Mouse (Mus musculus) neural tube, embryonic 14.5 days (tissue): ENCODE data around the gene Stox2. TPM values are rescaled to one million over a fixed set of nuclear protein-coding genes. Genes with fewer than 3 reads are reported as not detected.

ENCODE experiments used
- ATAC-seq: fragments of 200-750 bp; cut with Nextera tagmentation; 2 replicates; pipeline ENCODE4 v1.8.0; 2017; ENCODE audit warnings: low read depth, mild to moderate bottlenecking, moderate TSS enrichment, moderate library complexity
- H3K27ac ChIP-seq: fragments of 300-500 bp; sonication (generic); 2 replicates; pipeline ENCODE4 v1.5.1; 2014; ENCODE audit warnings: low read depth, mild to moderate bottlenecking, control low read depth, low read length, moderate library complexity, mixed read lengths
- H3K27me3 ChIP-seq: fragments of 300-500 bp; sonication (generic); 2 replicates; pipeline ENCODE4 v1.6.1; 2014; ENCODE audit warnings: low read length; ENCODE audit not compliant: control insufficient read depth, insufficient read depth
- H3K36me3 ChIP-seq: fragments of 300-500 bp; sonication (generic); 2 replicates; pipeline ENCODE4 v1.6.1; 2014; ENCODE audit warnings: low read length, mixed read lengths; ENCODE audit not compliant: control insufficient read depth, insufficient read depth
- H3K4me1 ChIP-seq: fragments of 300-500 bp; sonication (generic); 2 replicates; pipeline ENCODE4 v1.6.1; 2014; ENCODE audit warnings: low read length; ENCODE audit not compliant: control insufficient read depth, insufficient read depth
- H3K4me2 ChIP-seq: fragments of 300-500 bp; sonication (generic); 2 replicates; pipeline ENCODE4 v1.6.1; 2014; ENCODE audit warnings: mild to moderate bottlenecking, low read depth, low read length, control low read depth
- H3K4me3 ChIP-seq: fragments of 300-500 bp; sonication (generic); 2 replicates; pipeline ENCODE4 v1.5.1; 2014; ENCODE audit warnings: low read depth, low read length, control low read depth, mixed read lengths
- H3K9ac ChIP-seq: fragments of 300-500 bp; sonication (generic); replicated peaks from 2 replicates; pipeline ENCODE4 v1.6.1; 2014; ENCODE audit warnings: low read depth, mild to moderate bottlenecking, control low read depth, low read length, mixed read lengths
- H3K9me3 ChIP-seq: fragments of 300-500 bp; sonication (generic); 2 replicates; pipeline ENCODE4 v1.6.1; 2016; ENCODE audit warnings: low read length; ENCODE audit not compliant: control insufficient read depth
- WGBS: fragments of 180-500 bp; shearing (Covaris S2); extraction: QIAGEN DNeasy Blood & Tissue Kit; methylation state at CpG from one replicate; pipeline ENCODE4 v1.1.7; 2014; 5-methylcytosine and 5-hydroxymethylcytosine counted together
- polyA plus RNA-seq: library from polyadenylated mRNA; unstranded; fragments of >200 nt; fragmentation: Nextera tagmentation; extraction: Ambion mirVana; gene quantifications from 2 replicates; pipeline ENCODE4 v1.2.1, GENCODE M21; 2014

Stox2 gene
- polyA plus RNA-seq, 1 experiment from 2014 or later = 49.7 TPM

GRCm38 (mm10) chr8:47154521-47154920 is 291.6 kb downstream of the Stox2 start:
- no peaks in the 10 kb centered on the region for H3K9me3 ChIP-seq
- H3K27ac ChIP-seq = no peak overlapping the region
- no peak overlapping the region for H3K9ac ChIP-seq
- H3K36me3 ChIP-seq = 0 out of 2 replicates have a peak, but pooled peaks cover 4% of the 10 kb centered on the region
- WGBS = 99% methylated on average over 2 of the region's 2 CpGs
- no peaks in the 10 kb centered on the region for H3K27me3 ChIP-seq
- ATAC-seq = no peak
- no peak overlapping the region for H3K4me2 ChIP-seq
- H3K4me1 ChIP-seq = no peaks in the 10 kb centered on the region
- no peak overlapping the region for H3K4me3 ChIP-seq

GRCm38 (mm10) chr8:47145258-47145657 is 300.9 kb downstream of the Stox2 start:
- no peak overlapping the region for H3K27ac ChIP-seq
- H3K4me2 ChIP-seq = no peak overlapping the region
- no peak for ATAC-seq
- H3K36me3 ChIP-seq = 0 out of 2 replicates have a peak, but pooled peaks cover 2% of the 10 kb centered on the region
- H3K4me1 ChIP-seq = no peaks in the 10 kb centered on the region
- no peak overlapping the region for H3K9ac ChIP-seq
- no peak overlapping the region for H3K4me3 ChIP-seq
- 95% methylated on average over 9 of the region's 9 CpGs for WGBS
- no peaks in the 10 kb centered on the region for H3K9me3 ChIP-seq
- H3K27me3 ChIP-seq = no peaks in the 10 kb centered on the region

GRCm38 (mm10) chr8:47136047-47136446 is 310.1 kb downstream of the Stox2 start:
- Histone ChIP-seq H3K36me3 (no peaks in the 10 kb centered on the region), H3K9ac (no peak overlapping the region), H3K4me3 (no peak overlapping the region), H3K27me3 (no peaks in the 10 kb centered on the region), H3K27ac (no peak overlapping the region), H3K9me3 (no peaks in the 10 kb centered on the region), H3K4me2 (no peak overlapping the region), H3K4me1 (no peaks in the 10 kb centered on the region)
- WGBS = 42% methylated on average over 5 of the region's 5 CpGs
- no peak for ATAC-seq

GRCm38 (mm10) chr8:47135586-47135985 is 310.6 kb downstream of the Stox2 start:
- ATAC-seq = no peak
- 19% methylated on average over 9 of the region's 9 CpGs for WGBS
- H3K27me3 ChIP-seq = no peaks in the 10 kb centered on the region
- no peaks in the 10 kb centered on the region for H3K36me3 ChIP-seq
- no peak overlapping the region for H3K4me3 ChIP-seq
- H3K9ac ChIP-seq = no peak overlapping the region
- H3K27ac ChIP-seq = no peak overlapping the region
- H3K9me3 ChIP-seq = no peaks in the 10 kb centered on the region
- no peak overlapping the region for H3K4me2 ChIP-seq
- no peaks in the 10 kb centered on the region for H3K4me1 ChIP-seq

- no peaks in the 10 kb centered on the region for H3K9me3 ChIP-seq
- H3K9ac ChIP-seq = no peak overlapping the region
- no peaks in the 10 kb centered on the region for H3K4me1 ChIP-seq
- no peak overlapping the region for H3K27ac ChIP-seq
- no peak overlapping the region for H3K4me3 ChIP-seq
- WGBS = 61% methylated on average over 11 of the region's 11 CpGs
- H3K4me2 ChIP-seq = no peak overlapping the region
- no peaks in the 10 kb centered on the region for H3K36me3 ChIP-seq
- no peaks in the 10 kb centered on the region for H3K27me3 ChIP-seq
- no peak for ATAC-seq
These were observed 311.4 kb downstream of the Stox2 start for GRCm38 (mm10) chr8:47134736-47135135.

GRCm38 (mm10) chr8:47133381-47133780 is 312.8 kb downstream of the Stox2 start:
- no peaks in the 10 kb centered on the region for H3K4me1 ChIP-seq
- no peak overlapping the region for H3K27ac ChIP-seq
- 97% methylated on average over 3 of the region's 3 CpGs for WGBS
- no peak for ATAC-seq
- no peaks in the 10 kb centered on the region for H3K36me3 ChIP-seq
- no peak overlapping the region for H3K9ac ChIP-seq
- no peaks in the 10 kb centered on the region for H3K9me3 ChIP-seq
- H3K4me2 ChIP-seq = no peak overlapping the region
- no peaks in the 10 kb centered on the region for H3K27me3 ChIP-seq
- no peak overlapping the region for H3K4me3 ChIP-seq

Other genes with a start within 250 kb of the Stox2 start
- 42.7 and 51.0 TPM in 2 replicates for gene Trappc11, start 87.1 kb upstream of the Stox2 start, polyA plus RNA-seq
- 32.8 and 35.2 TPM in 2 replicates for gene Rwdd4a, start 87.3 kb upstream of the Stox2 start, polyA plus RNA-seq
- 7.3 and 10.3 TPM in 2 replicates for gene Ing2, start 229.2 kb upstream of the Stox2 start, polyA plus RNA-seq